Mouse (Mus musculus) heart, postnatal 25 days (tissue): ENCODE results near the gene Trp73. TPM values are rescaled to one million over a fixed set of nuclear protein-coding genes. Genes with fewer than 3 reads are reported as not detected.
A peak's percentile ranks its signal among the peaks of the same experiment; 100 is the strongest.

Experiments
- DNase-seq: peaks from one replicate; pipeline ENCODE4 v3.0.0; 2022; ENCODE audit warnings: low spot score
- intact Hi-C: fragments of 180-260 bp; cut with DNase I; formaldehyde crosslinking; loops from one replicate; pipeline ENCODE4 v1.15.1; 2025
- total RNA-seq, 2 experiments: library from RNA; stranded (reverse); gene quantifications; 2 replicates each; pipeline ENCODE4 v1.2.3; 2021

Gene Trp73
- total RNA-seq, 2 experiments from 2014 or later: not detected

GRCm38 (mm10) chr4:154146342-154146741 is 6.3 kb upstream of the Trp73 start:
- intact Hi-C loops: loop anchor here (10.0 kb wide), 1 partner anchor 192 kb away; the partner anchor contains the start of gene A430005L14Rik
- no peak for DNase-seq

GRCm38 (mm10) chr4:154144712-154145111 is 4.7 kb upstream of the Trp73 start:
- no peak for DNase-seq
- intact Hi-C loops: loop anchor here (10.0 kb wide), 1 partner anchor 190 kb away; the partner anchor contains the start of gene A430005L14Rik

GRCm38 (mm10) chr4:154142211-154143040 is 2.4 kb upstream of the Trp73 start, which contains the start of gene Wrap73:
Gene Wrap73, plus strand, starts transcription at chr4:154142372.
- intact Hi-C loops: loop anchor here (10.0 kb wide), 1 partner anchor 188 kb away; the partner anchor contains the start of gene A430005L14Rik
- peak; percentile 79 for DNase-seq

GRCm38 (mm10) chr4:154141009-154141867 is 1.2 kb upstream of the Trp73 start:
- intact Hi-C loops: loop anchor here (10.0 kb wide), 1 partner anchor 186 kb away; the partner anchor contains the start of gene A430005L14Rik
- DNase-seq: no peak

- DNase-seq: no peak
- intact Hi-C loops: loop anchor here (10.0 kb wide), 1 partner anchor 186 kb away; the partner anchor contains the start of gene A430005L14Rik
Observed at GRCm38 (mm10) chr4:154140213-154141008, 403 bp upstream of the Trp73 start.

GRCm38 (mm10) chr4:154139671-154140181 is 282 bp downstream of the Trp73 start:
- no peak for DNase-seq

GRCm38 (mm10) chr4:154137139-154137538 is 2.9 kb downstream of the Trp73 start:
- intact Hi-C loops: no loop called here
- no peak for DNase-seq

More at GRCm38 (mm10) chr4:154139671-154140181, 282 bp downstream of the Trp73 start:
- intact Hi-C loops: loop anchor here (10.0 kb wide), 1 partner anchor 185 kb away; the partner anchor contains the start of gene A430005L14Rik

- intact Hi-C loops: no loop called here
- no peak for DNase-seq
Observed at GRCm38 (mm10) chr4:154134803-154135202, 5.2 kb downstream of the Trp73 start.

GRCm38 (mm10) chr4:154131894-154132293 is 8.1 kb downstream of the Trp73 start:
- intact Hi-C loops: no loop called here

GRCm38 (mm10) chr4:154129950-154130349 is 10.1 kb downstream of the Trp73 start:
- no peak for DNase-seq
- intact Hi-C loops: no loop called here

More at GRCm38 (mm10) chr4:154131894-154132293, 8.1 kb downstream of the Trp73 start:
- no peak for DNase-seq

GRCm38 (mm10) chr4:154127273-154127672 is 12.7 kb downstream of the Trp73 start:
- intact Hi-C loops: no loop called here
- no peak for DNase-seq

GRCm38 (mm10) chr4:154125202-154125601 is 14.8 kb downstream of the Trp73 start:
- no peak for DNase-seq

GRCm38 (mm10) chr4:154123553-154123952 is 16.5 kb downstream of the Trp73 start:
- intact Hi-C loops: no loop called here
- DNase-seq: no peak

More at GRCm38 (mm10) chr4:154125202-154125601, 14.8 kb downstream of the Trp73 start:
- intact Hi-C loops: no loop called here

- intact Hi-C loops: no loop called here
- no peak for DNase-seq
Observed at GRCm38 (mm10) chr4:154122374-154122773, 17.6 kb downstream of the Trp73 start.

- intact Hi-C loops: no loop called here
- no peak for DNase-seq
Observed at GRCm38 (mm10) chr4:154121800-154122199, 18.2 kb downstream of the Trp73 start.

GRCm38 (mm10) chr4:154119208-154119607 is 20.8 kb downstream of the Trp73 start:
- intact Hi-C loops: no loop called here

GRCm38 (mm10) chr4:154118782-154119181 is 21.2 kb downstream of the Trp73 start:
- no peak for DNase-seq
- intact Hi-C loops: no loop called here

More at GRCm38 (mm10) chr4:154119208-154119607, 20.8 kb downstream of the Trp73 start:
- DNase-seq: no peak

GRCm38 (mm10) chr4:154116421-154116820 is 23.6 kb downstream of the Trp73 start:
- DNase-seq: no peak
- intact Hi-C loops: no loop called here

- intact Hi-C loops: no loop called here
- no peak for DNase-seq
Observed at GRCm38 (mm10) chr4:154109850-154110243, 30.2 kb downstream of the Trp73 start.
